Comparison of ENCODE assay signal across 26 mouse cellular contexts in the genomic region with DNA sequence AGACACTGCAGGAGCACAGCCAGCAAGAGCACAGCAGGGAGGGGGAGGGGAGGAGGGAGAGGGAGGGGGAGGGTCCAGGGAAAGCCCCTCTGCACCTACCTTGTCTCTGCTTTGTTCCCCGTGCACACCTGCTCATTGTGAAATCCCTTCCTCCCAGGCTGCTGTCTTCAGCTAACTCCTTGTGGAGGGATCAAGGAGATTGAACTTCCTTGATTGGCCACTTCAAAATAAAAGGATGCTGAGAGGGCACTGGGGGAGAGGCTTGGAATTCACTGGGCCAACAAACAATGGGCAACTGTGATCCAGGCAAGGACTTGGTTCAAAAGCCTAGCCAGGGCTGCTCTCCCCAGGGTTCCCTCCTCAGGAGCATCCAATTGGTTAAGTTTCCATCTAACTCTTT. TPM values are rescaled to one million over a fixed set of nuclear protein-coding genes. Genes with fewer than 3 reads are reported as not detected.
DNase-seq lines count a peak whose midpoint lies in the region; ATAC-seq and TF ChIP-seq lines count a peak whose summit lies in the region.
"Had no signal": no experiment of that assay in that cellular context is flagged by ENCODE, and none has a peak within 500 bp of the region (broad histone marks: within the 10 kb centered on the region; RNA-seq: fewer than 3 reads in every experiment).

No protein-coding gene starts in this region.

- H3K9ac ChIP-seq in lung, embryonic 14.5 days = no peak overlapping the region
- H3K9ac ChIP-seq in kidney, embryonic 15.5 days = no peak overlapping the region
- H3K9ac ChIP-seq: embryonic facial prominence, embryonic 12.5 days; forebrain, embryonic 12.5 days; forebrain, postnatal 0 days; heart, embryonic 13.5 days; hindbrain, embryonic 12.5 days had no signal

- WGBS in lung, embryonic 14.5 days = 38% methylated on average over 1 of the region's 1 CpGs
- 24% methylated on average over 1 of the region's 1 CpGs for WGBS in kidney, embryonic 15.5 days

- no peak for TF ChIP-seq CTCF in lung, embryonic 14.5 days (IDR thresholded peaks at IDR 0.05; ENCODE audit: low read depth)
- no peak for TF ChIP-seq CTCF in testis, adult 2 months (IDR thresholded peaks at IDR 0.05; ENCODE audit: control insufficient read depth, insufficient read depth, insufficient replicate concordance, low read depth, low read length)

- no peaks in the 10 kb centered on the region for H3K36me3 ChIP-seq in lung, embryonic 14.5 days (ENCODE audit: insufficient read depth)
- H3K36me3 ChIP-seq in testis, adult 2 months (ENCODE audit: control insufficient read depth, insufficient read depth, low read length) = no peaks in the 10 kb centered on the region
- H3K36me3 ChIP-seq in kidney, embryonic 15.5 days = no peaks in the 10 kb centered on the region
- H3K36me3 ChIP-seq: embryonic facial prominence, embryonic 12.5 days; forebrain, embryonic 12.5 days; heart, embryonic 13.5 days; hindbrain, embryonic 12.5 days had no signal

- no peak overlapping the region for H3K4me3 ChIP-seq in lung, embryonic 14.5 days (ENCODE audit: low read depth, low read length)
- H3K4me3 ChIP-seq in testis, adult 2 months (ENCODE audit: control insufficient read depth, low read depth, low read length) = peak overlapping the region; percentile 57
- no peak overlapping the region for H3K4me3 ChIP-seq in kidney, embryonic 15.5 days (replicated peaks)
- H3K4me3 ChIP-seq: embryonic facial prominence, embryonic 12.5 days; forebrain, embryonic 12.5 days; heart, adult 2 months; heart, embryonic 13.5 days; hindbrain, embryonic 12.5 days had no signal

- H3K4me2 ChIP-seq in lung, embryonic 14.5 days = no peak overlapping the region
- H3K4me2 ChIP-seq in kidney, embryonic 15.5 days = no peak overlapping the region
- H3K4me2 ChIP-seq: embryonic facial prominence, embryonic 12.5 days; forebrain, embryonic 12.5 days; heart, embryonic 13.5 days; hindbrain, embryonic 12.5 days had no signal

- H3K4me1 ChIP-seq in lung, embryonic 14.5 days (ENCODE audit: insufficient read depth) = peaks cover 36% of the 10 kb centered on the region
- H3K4me1 ChIP-seq in testis, adult 2 months (ENCODE audit: control insufficient read depth, insufficient read depth, low read length) = no peaks in the 10 kb centered on the region
- peaks cover 51% of the 10 kb centered on the region for H3K4me1 ChIP-seq in kidney, embryonic 15.5 days

- no peak for ATAC-seq in lung, embryonic 14.5 days (ENCODE audit: insufficient read depth)
- ATAC-seq in kidney, embryonic 15.5 days (replicated peaks; ENCODE audit: low FRiP score) = no peak
- ATAC-seq: forebrain, postnatal 0 days; hindbrain, embryonic 16.5 days; Patski had no signal

- H3K27me3 ChIP-seq in lung, embryonic 14.5 days (ENCODE audit: insufficient read depth, low read length) = no peaks in the 10 kb centered on the region
- H3K27me3 ChIP-seq in testis, adult 2 months (ENCODE audit: control insufficient read depth, insufficient read depth, low read length) = no peaks in the 10 kb centered on the region
- no peaks in the 10 kb centered on the region for H3K27me3 ChIP-seq in kidney, embryonic 15.5 days
- H3K27me3 ChIP-seq: embryonic facial prominence, embryonic 12.5 days; heart, embryonic 13.5 days; hindbrain, embryonic 12.5 days; Patski had no signal

- H3K9me3 ChIP-seq in lung, embryonic 14.5 days (ENCODE audit: low read depth, low read length) = no peaks in the 10 kb centered on the region
- no peaks in the 10 kb centered on the region for H3K9me3 ChIP-seq in kidney, embryonic 15.5 days (replicated peaks)
- H3K9me3 ChIP-seq: embryonic facial prominence, embryonic 12.5 days; forebrain, embryonic 12.5 days; heart, embryonic 13.5 days; hindbrain, embryonic 12.5 days had no signal

- peak overlapping the region; percentile 75 for H3K27ac ChIP-seq in lung, embryonic 14.5 days (ENCODE audit: low read depth)
- peak overlapping the region; percentile 52 for H3K27ac ChIP-seq in testis, adult 2 months (ENCODE audit: control insufficient read depth, insufficient read depth, low read depth, low read length)
- no peak overlapping the region for H3K27ac ChIP-seq in kidney, embryonic 15.5 days
- H3K27ac ChIP-seq: embryonic facial prominence, embryonic 12.5 days; forebrain, embryonic 12.5 days; heart, adult 2 months; heart, embryonic 13.5 days; hindbrain, embryonic 12.5 days had no signal

- no peak for TF ChIP-seq POLR2A in testis, adult 2 months (IDR thresholded peaks at IDR 0.05; ENCODE audit: control insufficient read depth, low read depth, low read length)

- DNase-seq in lung, embryonic 14.5 days = no peak
- no peak for DNase-seq in lung, postnatal 10 days
- no peak for DNase-seq in testis, postnatal 14 days (ENCODE audit: low spot score)
- peak; percentile 56 for DNase-seq in R1 (ENCODE audit: low read depth, low spot score)
- DNase-seq in layer of hippocampus, postnatal 14 days (ENCODE audit: low spot score in 2 of 2) = no peak
- DNase-seq: adrenal gland, adult 8-10 months; adrenal gland, postnatal 36 days; cerebellum, adult 11 months; cerebellum, adult 8-10 months; cerebellum, postnatal 14 days; forebrain, postnatal 0 days; gastrocnemius, postnatal 14 days; heart, adult 2 months; heart, postnatal 36 days had no signal

RNA-seq across cellular contexts. Expression of gene Sema4c, which starts 35.0 kb away (rescaled TPM):
- polyA plus RNA-seq in lung, embryonic 14.5 days (2014; fragmentation: Nextera tagmentation; extraction: Ambion mirVana) = 2.2 and 2.7 TPM in 2 replicates
- polyA plus RNA-seq in testis, adult 2 months (2012; rRNA removed) = 14.6 and 15.8 TPM in 2 replicates
- polyA plus RNA-seq in kidney, embryonic 15.5 days (2015; fragmentation: Nextera tagmentation; extraction: Ambion mirVana) = 19.3 and 23.3 TPM in 2 replicates
- total RNA-seq in layer of hippocampus, postnatal 14 days (2021) = 10 to 100 TPM; 17.6 to 20.8 TPM

RNA-seq across cellular contexts. Expression of gene Ankrd39, which starts 45.9 kb away (rescaled TPM):
- polyA plus RNA-seq in lung, embryonic 14.5 days (2014; fragmentation: Nextera tagmentation; extraction: Ambion mirVana) = 18.9 and 19.9 TPM in 2 replicates
- 13.7 and 17.0 TPM in 2 replicates for polyA plus RNA-seq in testis, adult 2 months (2012; rRNA removed)
- polyA plus RNA-seq in kidney, embryonic 15.5 days (2015; fragmentation: Nextera tagmentation; extraction: Ambion mirVana) = 26.2 and 26.3 TPM in 2 replicates
- total RNA-seq in layer of hippocampus, postnatal 14 days (2021) = 10 to 100 TPM; 12.2 to 14.2 TPM

RNA-seq across cellular contexts. Expression of gene Gm42417, which starts 53.9 kb away (rescaled TPM):
- not detected in 2 replicates for polyA plus RNA-seq in lung, embryonic 14.5 days (2014; fragmentation: Nextera tagmentation; extraction: Ambion mirVana)
- 0.05 and 0.08 TPM in 2 replicates for polyA plus RNA-seq in testis, adult 2 months (2012; rRNA removed)
- polyA plus RNA-seq in kidney, embryonic 15.5 days (2015; fragmentation: Nextera tagmentation; extraction: Ambion mirVana) = 0.32 and 0.75 TPM in 2 replicates
- total RNA-seq in layer of hippocampus, postnatal 14 days (2021) = not detected
- total RNA-seq: adrenal gland, adult 8-10 months; common myeloid progenitor, adult 5-6 weeks had no signal
- polyA plus RNA-seq: gonadal fat pad, adult 2 months; heart, adult 2 months; heart, embryonic 13.5 days; heart, postnatal 0 days; hindbrain, embryonic 12.5 days; intestine, embryonic 14.5 days had no signal

RNA-seq across cellular contexts. Expression of gene Ankrd23, which starts 56.4 kb away (rescaled TPM):
- polyA plus RNA-seq in lung, embryonic 14.5 days (2014; fragmentation: Nextera tagmentation; extraction: Ambion mirVana) = 11.6 and 11.7 TPM in 2 replicates
- polyA plus RNA-seq in testis, adult 2 months (2012; rRNA removed) = 11.0 and 11.5 TPM in 2 replicates
- 21.8 and 22.1 TPM in 2 replicates for polyA plus RNA-seq in kidney, embryonic 15.5 days (2015; fragmentation: Nextera tagmentation; extraction: Ambion mirVana)
- 1 to 10 TPM; 6.1 to 7.5 TPM for total RNA-seq in layer of hippocampus, postnatal 14 days (2021)
